10 mouse cellular contexts compared by ENCODE assay signal in genomic region chr2:20961295-20961694, GRCm38 (mm10). TPM values are rescaled to one million over a fixed set of nuclear protein-coding genes. Genes with fewer than 3 reads are reported as not detected.
A peak's percentile ranks its signal among the peaks of the same experiment; 100 is the strongest.
DNase-seq lines count a peak whose midpoint lies in the region; ATAC-seq lines count a peak whose summit lies in the region.
"Had no signal": no experiment of that assay in that cellular context is flagged by ENCODE, and none has a peak within 500 bp of the region (broad histone marks: within the 10 kb centered on the region; RNA-seq: fewer than 3 reads in every experiment).

No protein-coding gene starts in this region.

- peaks cover 76% of the 10 kb centered on the region for H3K4me1 ChIP-seq in heart, embryonic 13.5 days
- H3K4me1 ChIP-seq in forebrain, embryonic 15.5 days: peaks cover 71% of the 10 kb centered on the region
- peaks cover 66% of the 10 kb centered on the region for H3K4me1 ChIP-seq in midbrain, embryonic 12.5 days

- no peak overlapping the region for H3K4me2 ChIP-seq in heart, embryonic 13.5 days
- peak overlapping the region; percentile 43 for H3K4me2 ChIP-seq in forebrain, embryonic 15.5 days (replicated peaks)
- H3K4me2 ChIP-seq in midbrain, embryonic 12.5 days (replicated peaks): 0 out of 2 replicates have a peak overlapping the region, but pooled peaks have one; percentile 10
- H3K4me2 ChIP-seq: limb, embryonic 12.5 days had no signal

- WGBS in heart, embryonic 13.5 days: 62% methylated on average over 8 of the region's 8 CpGs
- 24% methylated on average over 8 of the region's 8 CpGs for WGBS in forebrain, embryonic 15.5 days
- 61% methylated on average over 8 of the region's 8 CpGs for WGBS in midbrain, embryonic 12.5 days

- H3K36me3 ChIP-seq in heart, embryonic 13.5 days: 0 out of 2 replicates have a peak, but pooled peaks cover 4% of the 10 kb centered on the region
- no peaks in the 10 kb centered on the region for H3K36me3 ChIP-seq in forebrain, embryonic 15.5 days
- H3K36me3 ChIP-seq in midbrain, embryonic 12.5 days: no peaks in the 10 kb centered on the region; the same call in 1 of the 2 replicates
- H3K36me3 ChIP-seq: limb, embryonic 12.5 days had no signal

- H3K27ac ChIP-seq in heart, embryonic 13.5 days (replicated peaks): no peak overlapping the region
- H3K27ac ChIP-seq in forebrain, embryonic 15.5 days (replicated peaks): peak overlapping the region; percentile 85
- H3K27ac ChIP-seq in midbrain, embryonic 12.5 days (replicated peaks): no peak overlapping the region
- H3K27ac ChIP-seq: limb, embryonic 12.5 days had no signal

- H3K9ac ChIP-seq in heart, embryonic 13.5 days: peak overlapping the region; percentile 20; the same call in 1 of the 2 replicates
- no peak overlapping the region; the same call in 1 of the 2 replicates for H3K9ac ChIP-seq in forebrain, embryonic 15.5 days (replicated peaks)
- H3K9ac ChIP-seq in midbrain, embryonic 12.5 days (replicated peaks): no peak overlapping the region
- H3K9ac ChIP-seq: limb, embryonic 12.5 days had no signal

- no peak for DNase-seq in heart, adult 9 months (ENCODE audit: low spot score in 2 of 2)
- peak; percentile 5 to 6 for DNase-seq in B cell, adult 2 months
- no peak for DNase-seq in thymus, postnatal 10 days (ENCODE audit: low spot score in 2 of 2)
- no peak for DNase-seq in spleen, postnatal 10 days (ENCODE audit: low spot score in 2 of 2)
- no peak for DNase-seq in layer of hippocampus, adult 8-10 months (ENCODE audit: low spot score in 2 of 2)
- DNase-seq: right cerebral cortex, adult 18-20 months had no signal

- ATAC-seq in heart, embryonic 13.5 days (ENCODE audit: extremely low read depth, insufficient number of reproducible peaks, low FRiP score, low TSS enrichment): no peak
- ATAC-seq in forebrain, embryonic 15.5 days (replicated peaks): no peak
- ATAC-seq in midbrain, embryonic 12.5 days (ENCODE audit: low FRiP score, low read depth): no peak

- H3K4me3 ChIP-seq in heart, embryonic 13.5 days: no peak overlapping the region
- 0 out of 2 replicates have a peak overlapping the region, but pooled peaks have one; percentile 8 for H3K4me3 ChIP-seq in forebrain, embryonic 15.5 days
- no peak overlapping the region for H3K4me3 ChIP-seq in midbrain, embryonic 12.5 days
- H3K4me3 ChIP-seq: limb, embryonic 12.5 days had no signal

- no peaks in the 10 kb centered on the region for H3K27me3 ChIP-seq in heart, embryonic 13.5 days (replicated peaks)
- H3K27me3 ChIP-seq in forebrain, embryonic 15.5 days: no peaks in the 10 kb centered on the region
- H3K27me3 ChIP-seq in midbrain, embryonic 12.5 days: no peaks in the 10 kb centered on the region
- H3K27me3 ChIP-seq: limb, embryonic 12.5 days had no signal

- no peaks in the 10 kb centered on the region for H3K9me3 ChIP-seq in heart, embryonic 13.5 days
- H3K9me3 ChIP-seq in forebrain, embryonic 15.5 days: no peaks in the 10 kb centered on the region
- no peaks in the 10 kb centered on the region for H3K9me3 ChIP-seq in midbrain, embryonic 12.5 days
- H3K9me3 ChIP-seq: limb, embryonic 12.5 days had no signal

RNA-seq across cellular contexts. Expression of gene Arhgap21, which starts 7.4 kb away (rescaled TPM):
- polyA plus RNA-seq in heart, embryonic 13.5 days (2015; fragmentation: Nextera tagmentation; extraction: Ambion mirVana): 11.7 and 11.8 TPM in 2 replicates
- polyA plus RNA-seq in forebrain, embryonic 15.5 days (2015; fragmentation: Nextera tagmentation; extraction: Ambion mirVana): 41.5 and 42.3 TPM in 2 replicates
- 67.8 and 75.0 TPM in 2 replicates for polyA plus RNA-seq in midbrain, embryonic 12.5 days (2016; fragmentation: Nextera tagmentation; extraction: Ambion mirVana)
- total RNA-seq in layer of hippocampus, adult 8-10 months (2022): 100 to 1,000 TPM; 309 to 366 (median 334) TPM

Comparison
In these comparisons a context has a peak if more than half of its experiments do, and no peak if none do; other contexts are left out.
1. DNase-seq: peak in B cell, adult 2 months (2 of 2); none in heart, adult 9 months (0 of 2), thymus, postnatal 10 days (0 of 2), spleen, postnatal 10 days (0 of 2) and layer of hippocampus, adult 8-10 months (0 of 2).